Mouse (Mus musculus): ENCODE results near the gene Magi3. TPM values are rescaled to one million over a fixed set of nuclear protein-coding genes. Genes with fewer than 3 reads are reported as not detected.

The Magi3 gene
- polyA plus RNA-seq, 1 experiment from 2014 or later, result 3.9 TPM

DNA sequence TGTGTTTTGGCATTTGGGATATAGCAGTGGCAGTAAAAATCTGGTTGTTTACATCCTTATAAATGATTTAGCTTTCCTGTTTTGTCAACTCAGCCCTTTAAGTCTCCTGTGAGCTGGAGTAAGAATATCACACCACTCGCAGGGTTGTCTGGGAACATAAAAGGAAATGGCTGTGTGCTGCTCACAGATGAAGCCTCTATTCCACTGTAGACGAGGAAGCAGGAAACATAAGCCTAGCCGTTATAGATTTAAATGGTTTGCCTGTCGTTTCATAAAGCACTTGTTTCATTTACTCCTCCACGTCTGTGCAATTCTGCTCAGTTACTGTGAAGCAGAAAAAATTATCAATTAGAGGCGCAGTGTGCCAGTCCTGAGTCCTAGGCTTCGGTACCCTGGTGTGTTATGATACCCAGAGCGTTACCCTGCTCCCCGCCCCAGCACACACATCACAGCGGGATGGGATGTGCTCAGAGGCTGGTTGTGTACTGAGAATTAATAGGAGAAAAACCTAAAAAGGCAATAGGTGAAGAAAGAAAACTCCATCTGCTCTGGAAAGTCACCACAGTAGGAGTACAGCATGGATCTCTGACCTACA is 17.8 kb upstream of the Magi3 start:
- Histone ChIP-seq H3K27me3 (no peaks in the 10 kb centered on the region), H3K9me3 (no peaks in the 10 kb centered on the region), H3K4me2 (no peak overlapping the region), H3K4me3 (no peak overlapping the region), H3K4me1 (no peaks in the 10 kb centered on the region), H3K27ac (no peak overlapping the region), H3K36me3 (no peaks in the 10 kb centered on the region), H3K9ac (no peak overlapping the region)
- no peak for ATAC-seq (ENCODE audit: insufficient number of reproducible peaks, low FRiP score, low TSS enrichment, low read depth)
- WGBS, result 34% methylated on average over 10 of the region's 10 CpGs

DNA sequence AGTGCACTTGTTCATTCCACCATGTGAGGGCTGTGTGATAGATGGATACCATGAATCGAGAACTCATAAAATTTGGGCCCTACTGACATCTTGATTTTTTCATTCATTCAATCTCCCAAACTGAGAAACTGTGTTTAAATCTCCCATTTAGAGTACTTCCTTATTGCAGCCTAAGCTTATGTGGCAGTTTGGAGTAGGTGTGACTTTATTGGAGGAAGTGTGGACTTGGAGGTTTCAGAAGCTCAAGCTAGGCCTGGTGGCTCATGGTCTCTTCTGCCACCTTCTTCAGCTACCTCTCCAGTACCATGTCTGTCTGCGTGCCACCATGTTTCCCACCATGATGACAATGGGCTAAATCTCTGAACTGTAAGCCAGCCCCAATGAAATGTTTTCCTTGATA is 15.9 kb upstream of the Magi3 start:
- 93% methylated on average over 2 of the region's 2 CpGs for WGBS
- Histone ChIP-seq H3K4me3 (no peak overlapping the region), H3K4me1 (no peaks in the 10 kb centered on the region), H3K9ac (no peak overlapping the region), H3K27ac (no peak overlapping the region), H3K4me2 (no peak overlapping the region), H3K36me3 (no peaks in the 10 kb centered on the region), H3K9me3 (no peaks in the 10 kb centered on the region), H3K27me3 (no peaks in the 10 kb centered on the region)
- ATAC-seq (ENCODE audit: insufficient number of reproducible peaks, low FRiP score, low TSS enrichment, low read depth), result no peak

DNA sequence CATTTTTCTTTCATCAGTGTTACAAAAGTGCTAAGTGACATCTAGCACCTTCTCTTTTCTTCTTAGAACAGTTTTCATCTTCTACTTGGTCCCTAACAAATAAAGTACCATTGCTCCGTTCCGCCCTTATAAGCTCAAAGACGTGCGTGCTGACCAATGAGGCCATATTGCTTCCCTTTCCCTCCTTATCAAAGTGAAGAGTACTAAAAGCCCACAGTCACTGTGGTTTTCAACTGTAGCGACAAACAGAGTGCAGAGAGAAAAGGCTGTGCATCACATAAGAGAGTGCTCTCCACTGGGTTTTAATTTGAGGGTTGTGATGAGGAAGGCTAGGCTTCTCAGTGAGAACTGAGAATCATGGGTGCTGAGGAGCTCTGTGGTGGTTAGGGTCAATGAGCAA is 14.9 kb upstream of the Magi3 start:
- no peaks in the 10 kb centered on the region for H3K9me3 ChIP-seq
- no peaks in the 10 kb centered on the region for H3K36me3 ChIP-seq
- H3K4me3 ChIP-seq, result no peak overlapping the region
- no peak overlapping the region for H3K4me2 ChIP-seq
- no peak overlapping the region for H3K27ac ChIP-seq
- WGBS, result 89% methylated on average over 5 of the region's 5 CpGs
- no peaks in the 10 kb centered on the region for H3K27me3 ChIP-seq
- no peak for ATAC-seq (ENCODE audit: insufficient number of reproducible peaks, low FRiP score, low TSS enrichment, low read depth)
- H3K9ac ChIP-seq, result no peak overlapping the region
- H3K4me1 ChIP-seq, result no peaks in the 10 kb centered on the region

DNA sequence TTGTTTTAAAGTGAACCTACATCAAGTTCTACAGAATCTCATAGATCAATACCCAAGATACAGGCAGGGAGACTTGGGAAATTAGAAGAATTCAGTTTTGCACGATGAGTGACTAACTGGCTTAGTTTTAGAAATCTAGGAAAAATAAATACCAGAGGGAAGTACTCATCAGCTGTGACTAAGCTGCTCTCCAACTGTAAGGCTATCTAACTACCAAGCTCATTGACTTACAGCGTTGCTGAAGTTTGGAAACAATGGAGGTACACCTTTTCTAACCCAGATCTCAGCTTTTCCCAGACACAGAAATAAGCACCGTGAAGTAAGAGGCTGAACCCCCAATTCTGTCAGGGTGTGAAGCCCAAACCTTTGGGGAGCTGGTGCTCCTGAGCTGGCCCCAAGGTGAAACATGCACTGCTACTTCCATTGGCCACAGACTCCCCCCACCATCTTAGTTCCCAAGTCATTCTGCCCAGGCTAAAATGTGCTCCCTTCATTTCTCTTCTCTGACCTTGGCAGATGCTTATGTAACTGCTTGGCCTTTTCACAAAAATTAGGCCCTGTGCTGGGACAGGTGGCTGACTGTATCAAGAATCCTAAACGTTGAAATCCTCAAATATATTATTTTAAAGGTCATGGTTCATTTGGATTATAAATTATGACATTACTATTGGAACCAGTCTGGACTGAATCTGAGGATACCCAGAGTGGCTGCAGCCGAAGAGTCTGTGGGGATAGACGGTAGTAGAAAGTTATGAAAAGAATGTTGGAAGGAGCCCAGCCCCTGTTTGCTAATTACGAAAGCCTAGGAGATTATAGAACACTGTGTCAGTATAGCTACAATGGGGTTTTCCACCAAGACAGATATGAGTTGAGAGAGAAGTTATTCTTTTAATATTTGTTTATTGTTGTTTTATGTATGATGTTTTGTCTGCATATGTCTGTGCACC is 13.5 kb upstream of the Magi3 start:
- H3K9me3 ChIP-seq, result no peaks in the 10 kb centered on the region
- no peak overlapping the region for H3K4me2 ChIP-seq
- no peaks in the 10 kb centered on the region for H3K36me3 ChIP-seq
- H3K4me1 ChIP-seq, result no peaks in the 10 kb centered on the region
- H3K27ac ChIP-seq, result no peak overlapping the region
- H3K27me3 ChIP-seq, result no peaks in the 10 kb centered on the region
- whole genome bisulfite sequencing, result 59% methylated on average over 7 of the region's 7 CpGs
- no peak overlapping the region for H3K9ac ChIP-seq
- no peak for ATAC-seq (ENCODE audit: insufficient number of reproducible peaks, low FRiP score, low TSS enrichment, low read depth)
- H3K4me3 ChIP-seq, result no peak overlapping the region

DNA sequence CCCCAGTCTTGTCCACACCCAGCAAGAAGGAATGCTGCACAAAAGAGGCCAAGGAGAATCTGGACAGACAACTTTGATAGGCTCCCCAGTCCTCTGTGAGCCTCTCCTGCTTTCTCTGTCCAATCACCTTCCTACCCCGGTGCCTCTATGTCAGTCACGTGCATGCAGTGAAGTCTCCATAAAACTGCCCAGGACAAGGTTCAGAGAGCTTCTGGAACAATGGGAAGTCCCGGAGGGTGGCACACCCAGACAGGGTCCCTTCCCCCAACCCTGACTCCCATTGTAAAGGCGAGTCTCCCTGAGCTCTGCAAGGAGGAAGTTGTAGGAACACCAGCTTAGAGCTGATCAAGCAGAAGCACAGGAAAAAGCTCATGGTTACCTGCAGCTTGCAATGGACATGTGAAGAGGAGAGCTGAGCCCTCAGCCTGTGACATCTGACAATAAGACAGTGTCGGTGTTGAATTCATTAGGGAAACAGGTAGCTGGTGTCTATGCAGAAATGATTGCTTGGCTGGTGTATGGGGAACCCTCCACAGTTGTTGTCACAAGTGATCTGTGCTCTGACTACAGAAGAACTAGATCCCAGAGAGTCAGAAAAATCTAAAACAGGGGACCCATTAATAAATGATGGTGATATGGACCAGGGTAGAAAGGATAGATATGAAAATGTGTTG is 7.4 kb upstream of the Magi3 start:
- Histone ChIP-seq H3K4me3 (no peak overlapping the region), H3K9me3 (no peaks in the 10 kb centered on the region), H3K36me3 (no peaks in the 10 kb centered on the region), H3K27ac (peak overlapping the region; percentile 43; the same call in 1 of the 2 replicates), H3K27me3 (no peaks in the 10 kb centered on the region), H3K4me1 (peaks cover 7% of the 10 kb centered on the region; the same call in 1 of the 2 replicates), H3K4me2 (no peak overlapping the region), H3K9ac (no peak overlapping the region)
- WGBS, result 31% methylated on average over 5 of the region's 5 CpGs
- no peak for ATAC-seq (ENCODE audit: insufficient number of reproducible peaks, low FRiP score, low TSS enrichment, low read depth)

DNA sequence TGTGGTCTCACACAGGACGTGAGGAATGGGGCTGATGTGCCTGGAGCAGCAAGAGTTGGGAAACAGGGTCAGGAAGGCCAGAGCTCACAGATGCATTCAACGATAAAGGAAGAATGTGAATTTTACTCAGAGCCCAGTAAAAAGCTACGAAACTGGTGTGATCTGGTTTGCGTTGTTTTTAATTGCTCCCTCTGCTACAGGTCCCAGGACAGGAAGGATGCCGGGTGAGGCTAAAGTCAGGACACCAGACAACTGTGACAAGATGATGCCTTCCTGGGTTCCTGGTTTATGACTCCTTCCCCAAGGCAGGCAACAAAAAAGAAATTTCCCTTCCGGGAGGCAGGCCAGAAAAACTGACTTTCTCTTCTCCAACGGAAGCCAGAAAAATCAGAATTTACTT is 6.6 kb upstream of the Magi3 start:
- WGBS, result 18% methylated on average over 7 of the region's 7 CpGs
- Histone ChIP-seq H3K4me1 (peaks cover 7% of the 10 kb centered on the region; the same call in 1 of the 2 replicates), H3K4me3 (no peak overlapping the region), H3K36me3 (no peaks in the 10 kb centered on the region), H3K9me3 (no peaks in the 10 kb centered on the region), H3K27me3 (no peaks in the 10 kb centered on the region), H3K27ac (no peak overlapping the region), H3K4me2 (no peak overlapping the region), H3K9ac (no peak overlapping the region)
- no peak for ATAC-seq (ENCODE audit: insufficient number of reproducible peaks, low FRiP score, low TSS enrichment, low read depth)

DNA sequence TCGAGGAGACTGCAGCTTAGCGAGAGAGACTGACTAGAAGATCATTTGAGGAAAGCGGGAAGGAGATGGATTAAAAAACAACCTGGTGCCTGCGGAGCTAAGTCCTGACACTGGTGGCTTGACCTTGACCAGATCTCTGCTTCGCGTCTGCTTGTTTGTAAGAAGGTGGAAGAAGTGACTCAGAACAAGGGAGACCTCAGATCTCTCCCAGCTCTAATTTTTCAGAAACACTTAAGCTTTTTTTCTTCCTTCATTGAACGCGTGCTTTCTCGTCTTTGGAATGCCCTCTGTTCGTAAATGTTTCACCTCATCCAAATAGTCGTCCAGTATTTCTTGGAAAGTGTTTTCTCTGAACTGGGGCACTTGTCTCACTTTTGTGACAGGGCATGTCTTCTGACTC is 982 bp upstream of the Magi3 start:
- 9% methylated on average over 11 of the region's 11 CpGs for WGBS
- no peaks in the 10 kb centered on the region for H3K9me3 ChIP-seq
- peaks cover 5% of the 10 kb centered on the region; the same call in 1 of the 2 replicates for H3K4me1 ChIP-seq
- no peak for ATAC-seq (ENCODE audit: insufficient number of reproducible peaks, low FRiP score, low TSS enrichment, low read depth)
- no peaks in the 10 kb centered on the region for H3K36me3 ChIP-seq
- H3K9ac ChIP-seq, result 0 out of 2 replicates have a peak overlapping the region, but pooled peaks have one; percentile 35
- peak overlapping the region; percentile 83 for H3K27ac ChIP-seq
- peak overlapping the region; percentile 79 for H3K4me3 ChIP-seq
- peak overlapping the region; percentile 64 for H3K4me2 ChIP-seq
- H3K27me3 ChIP-seq, result no peaks in the 10 kb centered on the region

DNA sequence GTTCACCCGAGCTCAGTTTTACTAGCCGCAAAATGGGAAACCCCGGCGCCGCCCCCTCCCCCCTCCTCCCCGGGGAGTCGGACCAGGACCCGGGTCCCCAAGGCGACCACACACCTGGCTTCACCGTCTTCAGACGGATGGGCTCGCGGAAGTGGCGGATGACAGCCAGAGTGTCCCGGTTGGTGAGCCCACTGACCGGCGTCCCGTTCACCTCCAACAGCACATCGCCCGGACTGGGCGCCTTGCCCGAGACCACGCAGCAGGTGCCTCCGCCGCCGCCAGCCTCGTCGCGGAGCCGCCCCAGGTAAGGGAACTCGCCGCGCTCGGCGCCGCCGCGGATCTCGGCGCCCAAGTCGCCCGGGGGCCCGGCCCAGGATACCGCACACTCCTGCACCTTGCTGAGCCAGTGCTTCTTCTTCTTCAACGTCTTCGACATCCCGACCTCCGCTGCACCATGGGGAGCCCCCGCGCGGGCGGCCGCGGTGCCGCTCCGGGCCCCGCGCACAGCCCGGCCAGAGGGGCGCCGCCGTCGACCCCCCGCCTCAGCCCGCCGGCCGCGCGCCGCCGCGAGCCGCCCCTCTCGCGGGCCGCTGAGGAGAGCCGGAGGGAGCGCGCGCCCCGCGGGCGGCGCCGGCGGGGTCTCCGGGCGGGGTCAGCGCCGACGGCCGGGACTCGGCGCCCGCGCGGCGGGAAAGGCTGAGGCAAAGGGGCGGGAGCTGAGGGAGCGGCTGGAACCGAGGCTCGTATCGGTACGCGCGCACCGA is 461 bp downstream of the Magi3 start:
- Histone ChIP-seq H3K27me3 (no peaks in the 10 kb centered on the region), H3K4me2 (peak overlapping the region; percentile 90), H3K36me3 (no peaks in the 10 kb centered on the region), H3K9ac (peak overlapping the region; percentile 69), H3K4me1 (peaks cover 5% of the 10 kb centered on the region; the same call in 1 of the 2 replicates), H3K27ac (peak overlapping the region; percentile 96), H3K9me3 (no peaks in the 10 kb centered on the region), H3K4me3 (peak overlapping the region; percentile 79)
- WGBS, result under 1% methylated on average over 77 of the region's 107 CpGs
- no peak; the same call in 1 of the 2 replicates for ATAC-seq (ENCODE audit: insufficient number of reproducible peaks, low FRiP score, low TSS enrichment, low read depth)

DNA sequence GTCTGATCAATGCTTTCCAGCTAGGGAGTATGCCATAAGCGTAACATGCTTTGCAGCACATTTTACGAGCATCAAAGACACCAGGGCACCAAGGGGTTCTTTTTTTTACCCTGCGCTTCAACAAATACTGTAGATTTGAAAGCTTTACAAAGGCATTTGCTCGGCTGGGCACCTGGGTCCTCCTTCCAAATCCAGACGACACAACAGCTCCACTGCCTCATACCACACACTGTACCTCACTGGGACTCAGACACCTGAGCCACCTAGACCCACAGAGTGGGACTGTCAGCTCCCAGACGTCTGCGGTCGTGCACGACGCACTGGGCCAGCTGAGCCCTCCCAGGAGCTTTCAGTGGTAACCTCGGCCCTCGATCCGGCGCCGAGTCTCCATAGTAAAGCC is 1.2 kb downstream of the Magi3 start:
- Histone ChIP-seq H3K4me2 (peak overlapping the region; percentile 90), H3K4me1 (peaks cover 5% of the 10 kb centered on the region; the same call in 1 of the 2 replicates), H3K36me3 (no peaks in the 10 kb centered on the region), H3K27ac (no peak overlapping the region), H3K27me3 (no peaks in the 10 kb centered on the region), H3K9me3 (no peaks in the 10 kb centered on the region), H3K4me3 (peak overlapping the region; percentile 79), H3K9ac (peak overlapping the region; percentile 69; the same call in 1 of the 2 replicates)
- WGBS, result 1% methylated on average over 15 of the region's 15 CpGs
- ATAC-seq (ENCODE audit: insufficient number of reproducible peaks, low FRiP score, low TSS enrichment, low read depth), result no peak

DNA sequence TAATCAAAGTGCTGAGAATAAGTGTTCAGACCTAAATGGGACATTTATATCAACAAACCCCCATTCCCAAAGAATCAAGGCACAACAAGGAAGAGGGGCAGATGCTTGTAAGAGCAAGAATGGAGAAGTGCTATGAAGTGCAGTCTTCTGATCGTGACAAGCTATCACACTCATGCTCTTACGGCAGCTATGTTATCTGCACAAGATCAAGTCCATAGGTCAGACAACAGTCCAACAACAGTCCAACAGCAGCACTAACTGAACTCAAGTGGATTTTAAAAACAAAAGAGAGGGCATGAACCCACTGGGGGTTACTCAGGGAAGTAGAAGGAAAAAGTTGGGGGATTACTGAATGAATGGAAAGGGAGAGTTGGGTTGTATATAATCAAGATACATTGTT is 30.4 kb downstream of the Magi3 start:
- no peak overlapping the region for H3K9ac ChIP-seq
- no peaks in the 10 kb centered on the region for H3K36me3 ChIP-seq
- H3K27me3 ChIP-seq, result no peaks in the 10 kb centered on the region
- 90% methylated on average over 2 of the region's 2 CpGs for WGBS
- no peak overlapping the region for H3K4me3 ChIP-seq
- no peak overlapping the region for H3K27ac ChIP-seq
- no peaks in the 10 kb centered on the region for H3K9me3 ChIP-seq
- no peak overlapping the region for H3K4me2 ChIP-seq
- H3K4me1 ChIP-seq, result no peaks in the 10 kb centered on the region
- ATAC-seq (ENCODE audit: insufficient number of reproducible peaks, low FRiP score, low TSS enrichment, low read depth), result no peak

DNA sequence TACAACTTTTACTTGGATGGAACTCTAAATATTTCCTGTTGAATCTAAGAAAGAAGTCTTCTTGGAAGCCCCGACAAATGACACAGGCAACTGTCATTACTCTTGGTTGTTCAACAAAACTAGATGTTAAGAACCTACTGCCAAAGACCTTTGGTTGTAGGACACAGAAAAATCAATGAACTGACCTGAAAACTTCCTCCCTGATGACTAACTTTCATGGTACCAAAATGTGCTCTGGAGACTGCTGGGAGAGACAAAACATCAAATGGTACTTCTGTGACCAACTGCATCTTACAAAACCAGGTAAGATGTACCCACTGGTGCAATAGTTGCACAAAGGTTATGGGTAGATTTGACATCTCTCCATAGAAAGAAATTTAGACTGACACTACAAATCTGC is 30.9 kb downstream of the Magi3 start:
- Histone ChIP-seq H3K27me3 (no peaks in the 10 kb centered on the region), H3K36me3 (no peaks in the 10 kb centered on the region)
- WGBS, result 94% methylated on average over 1 of the region's 1 CpGs

More for the DNA sequence above, 30.9 kb downstream of the Magi3 start:
- Histone ChIP-seq H3K4me2 (no peak overlapping the region), H3K9ac (no peak overlapping the region), H3K9me3 (no peaks in the 10 kb centered on the region), H3K4me1 (no peaks in the 10 kb centered on the region), H3K4me3 (no peak overlapping the region), H3K27ac (no peak overlapping the region)
- ATAC-seq (ENCODE audit: insufficient number of reproducible peaks, low FRiP score, low TSS enrichment, low read depth), result no peak

All from limb, embryonic 15.5 days (tissue).